22 mouse cellular contexts compared by ENCODE assay signal in the genomic region with DNA sequence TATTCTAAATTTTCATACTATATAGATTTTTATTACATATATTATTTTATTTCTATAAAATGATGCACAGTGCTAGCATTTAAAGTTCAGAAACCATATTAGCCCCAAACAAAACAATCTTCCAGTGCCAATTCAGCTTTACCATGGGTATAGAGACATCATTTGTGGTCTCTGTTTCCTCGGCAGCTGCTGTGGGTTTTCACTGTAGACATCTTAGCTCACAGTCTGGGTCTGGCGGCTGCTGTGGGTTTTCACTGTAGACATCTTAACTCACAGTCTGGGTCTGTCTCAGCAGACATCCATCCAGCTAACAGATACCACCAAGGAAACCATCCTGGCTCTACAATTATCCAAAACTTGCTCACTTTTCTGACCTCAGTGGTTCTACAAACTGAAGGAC.
A peak's percentile ranks its signal among the peaks of the same experiment; 100 is the strongest.
DNase-seq lines count a peak whose midpoint lies in the region; TF ChIP-seq lines count a peak whose summit lies in the region.
"Had no signal": no experiment of that assay in that cellular context is flagged by ENCODE, and none has a peak within 500 bp of the region (broad histone marks: within the 10 kb centered on the region; RNA-seq: fewer than 3 reads in every experiment).

No protein-coding gene starts in this region.

- DNase-seq in 416B (ENCODE audit: low read depth), result peak; percentile 31
- DNase-seq in left cerebral cortex, postnatal 36 days (ENCODE audit: low spot score in 2 of 2), result no peak
- no peak for DNase-seq in adrenal gland, adult (ENCODE audit: inconsistent age in 2 of 2, low spot score in 1 of 2)
- no peak for DNase-seq in gastrocnemius, postnatal 25 days
- DNase-seq: adrenal gland, adult 2 months; adrenal gland, adult 8-10 months; adrenal gland, postnatal 10 days; adrenal gland, postnatal 14 days; adrenal gland, postnatal 25 days; adrenal gland, postnatal 36 days; B cell, adult 2 months; cerebellum, adult 11 months; cerebellum, adult 11-12 months; cerebellum, adult 18-20 months; cerebellum, adult 2 months; cerebellum, adult 8-10 months; cerebellum, adult 9-10 months had no signal

- H3K4me3 ChIP-seq in C2C12 (ENCODE audit: insufficient read depth, poor library complexity, severe bottlenecking), result no peak overlapping the region
- no peak overlapping the region for H3K4me3 ChIP-seq in myocyte

- H3K27me3 ChIP-seq in C2C12 (ENCODE audit: control insufficient read depth, insufficient read depth, insufficient read length) (no peaks in the 10 kb centered on the region), myocyte (ENCODE audit: control insufficient read depth, insufficient read depth, insufficient read length) (no peaks in the 10 kb centered on the region)
- H3K27me3 ChIP-seq: CH12.LX, Patski had no signal

- no peak for TF ChIP-seq CTCF in C2C12 (IDR thresholded peaks at IDR 0.05; ENCODE audit: control insufficient read depth, insufficient read depth, insufficient read length)

- H3K4me2 ChIP-seq in myocyte (ENCODE audit: low read depth), result peak overlapping the region; percentile 25

- no peaks in the 10 kb centered on the region for H3K79me3 ChIP-seq in C2C12 (ENCODE audit: low read depth)

- no peaks in the 10 kb centered on the region for H3K79me2 ChIP-seq in C2C12 (ENCODE audit: control insufficient read depth, insufficient read depth)
- no peaks in the 10 kb centered on the region for H3K79me2 ChIP-seq in myocyte (ENCODE audit: control insufficient read depth, insufficient read depth)

- intact Hi-C loops in left cerebral cortex, postnatal 36 days (cut with DNase I), result no loop called here

- H3ac ChIP-seq in C2C12 (ENCODE audit: control insufficient read depth, insufficient read length, low read depth), result no peak overlapping the region
- no peak overlapping the region for H3ac ChIP-seq in myocyte (ENCODE audit: control insufficient read depth, insufficient read length)

- TF ChIP-seq POLR2A in myocyte (IDR thresholded peaks at IDR 0.05; ENCODE audit: insufficient read length, low read depth), result no peak

- H3K36me3 ChIP-seq in C2C12 (ENCODE audit: control insufficient read depth, insufficient read depth) (no peaks in the 10 kb centered on the region), myocyte (ENCODE audit: control insufficient read depth, insufficient read depth) (no peaks in the 10 kb centered on the region)
- H3K36me3 ChIP-seq: G1E had no signal

TF ChIP-seq in C2C12, 6 proteins besides CTCF, POLR2A, EP300 and RAD21:
- TF ChIP-seq CEBPB (IDR thresholded peaks at IDR 0.05; ENCODE audit: low read depth) (no peak), FOSL1 (IDR thresholded peaks at IDR 0.05; ENCODE audit: insufficient read depth, low read length, poor library complexity, severe bottlenecking) (no peak), MYOD1 (IDR thresholded peaks at IDR 0.05; ENCODE audit: control insufficient read depth, insufficient read length, low read depth) (peak; percentile 89), MYOG (IDR thresholded peaks at IDR 0.05; ENCODE audit: control insufficient read depth, extremely low read depth, insufficient read length) (no peak)

TF ChIP-seq in myocyte, 11 proteins besides CTCF, POLR2A, EP300 and RAD21:
- no peak for TF ChIP-seq SRF (IDR thresholded peaks at IDR 0.05; ENCODE audit: control insufficient read depth, insufficient read length, low read depth)
- TF ChIP-seq TCF12 (IDR thresholded peaks at IDR 0.05; ENCODE audit: insufficient read depth, poor library complexity, severe bottlenecking), result no peak
- TF ChIP-seq MYOG (IDR thresholded peaks at IDR 0.05; ENCODE audit: control insufficient read depth in 1 of 3, insufficient read depth in 1 of 3, insufficient read length in 2 of 3, low read depth in 2 of 3), result peak in 1 of 3 experiments; percentile 35
- peak in 2 of 3 experiments; percentile 69 to 81 for TF ChIP-seq MYOD1 (IDR thresholded peaks at IDR 0.05; ENCODE audit: control insufficient read depth in 1 of 3, insufficient read length in 2 of 3, low read depth in 2 of 3)
TF ChIP-seq in myocyte: peak in this region for 2.
